Mouse (Mus musculus) neural tube, embryonic 11.5 days (tissue): ENCODE results near the gene Abhd6. TPM values are rescaled to one million over a fixed set of nuclear protein-coding genes. Genes with fewer than 3 reads are reported as not detected.
A peak's percentile ranks its signal among the peaks of the same experiment; 100 is the strongest.
"Not testable (repeated sequence)": the region's sequence is repeated elsewhere in the genome, so short reads cannot be mapped to it uniquely, and the experiment has no call there.

ENCODE experiments used
- ATAC-seq: fragments of 200-750 bp; cut with Nextera tagmentation; 2 replicates; pipeline ENCODE4 v1.8.0; 2017; ENCODE audit warnings: moderate number of reproducible peaks, mild to moderate bottlenecking, moderate TSS enrichment, moderate library complexity; ENCODE audit not compliant: insufficient read depth, low FRiP score, low TSS enrichment
- DNase-seq: peaks from one replicate; pipeline ENCODE4 v3.0.0-alpha.2; 2015; ENCODE audit warnings: low spot score
- H3K27ac ChIP-seq: fragments of 300-500 bp; sonication (generic); 2 replicates; pipeline ENCODE4 v1.5.1; 2014; ENCODE audit warnings: low read depth, mild to moderate bottlenecking, low read length
- H3K27me3 ChIP-seq: fragments of 300-500 bp; sonication (generic); 2 replicates; pipeline ENCODE4 v1.6.1; 2014; ENCODE audit warnings: mild to moderate bottlenecking, low read length, mixed read lengths; ENCODE audit not compliant: control insufficient read depth, insufficient read depth
- H3K36me3 ChIP-seq: fragments of 300-500 bp; sonication (generic); 2 replicates; pipeline ENCODE4 v1.6.1; 2014; ENCODE audit warnings: mild to moderate bottlenecking, low read length, moderate library complexity, mixed read lengths; ENCODE audit not compliant: control insufficient read depth, insufficient read depth
- H3K4me1 ChIP-seq: fragments of 300-500 bp; sonication (generic); 2 replicates; pipeline ENCODE4 v1.6.1; 2014; ENCODE audit warnings: low read length, mixed read lengths; ENCODE audit not compliant: control insufficient read depth, insufficient read depth
- H3K4me2 ChIP-seq: fragments of 300-500 bp; sonication (generic); 2 replicates; pipeline ENCODE4 v1.6.1; 2014; ENCODE audit warnings: low read depth, mild to moderate bottlenecking, moderate library complexity
- H3K4me3 ChIP-seq: fragments of 300-500 bp; sonication (generic); 2 replicates; pipeline ENCODE4 v1.5.1; 2014; ENCODE audit warnings: low read depth, low read length
- H3K9ac ChIP-seq: fragments of 300-500 bp; sonication (generic); 2 replicates; pipeline ENCODE4 v1.6.1; 2014; ENCODE audit warnings: mild to moderate bottlenecking, low read length
- H3K9me3 ChIP-seq: fragments of 300-500 bp; sonication (generic); 2 replicates; pipeline ENCODE4 v1.6.1; 2016; ENCODE audit warnings: low read length; ENCODE audit not compliant: control insufficient read depth
- WGBS: fragments of 180-500 bp; shearing (Covaris S2); extraction: QIAGEN DNeasy Blood & Tissue Kit; methylation state at CpG from one replicate; pipeline ENCODE4 v1.1.7; 2014; 5-methylcytosine and 5-hydroxymethylcytosine counted together
- polyA plus RNA-seq: library from polyadenylated mRNA; unstranded; fragments of >200 nt; fragmentation: Nextera tagmentation; extraction: Ambion mirVana; gene quantifications from 2 replicates; pipeline ENCODE4 v1.2.1, GENCODE M21; 2014

Gene Abhd6
- polyA plus RNA-seq, 1 experiment from 2014 or later, result 17.5 TPM

DNA sequence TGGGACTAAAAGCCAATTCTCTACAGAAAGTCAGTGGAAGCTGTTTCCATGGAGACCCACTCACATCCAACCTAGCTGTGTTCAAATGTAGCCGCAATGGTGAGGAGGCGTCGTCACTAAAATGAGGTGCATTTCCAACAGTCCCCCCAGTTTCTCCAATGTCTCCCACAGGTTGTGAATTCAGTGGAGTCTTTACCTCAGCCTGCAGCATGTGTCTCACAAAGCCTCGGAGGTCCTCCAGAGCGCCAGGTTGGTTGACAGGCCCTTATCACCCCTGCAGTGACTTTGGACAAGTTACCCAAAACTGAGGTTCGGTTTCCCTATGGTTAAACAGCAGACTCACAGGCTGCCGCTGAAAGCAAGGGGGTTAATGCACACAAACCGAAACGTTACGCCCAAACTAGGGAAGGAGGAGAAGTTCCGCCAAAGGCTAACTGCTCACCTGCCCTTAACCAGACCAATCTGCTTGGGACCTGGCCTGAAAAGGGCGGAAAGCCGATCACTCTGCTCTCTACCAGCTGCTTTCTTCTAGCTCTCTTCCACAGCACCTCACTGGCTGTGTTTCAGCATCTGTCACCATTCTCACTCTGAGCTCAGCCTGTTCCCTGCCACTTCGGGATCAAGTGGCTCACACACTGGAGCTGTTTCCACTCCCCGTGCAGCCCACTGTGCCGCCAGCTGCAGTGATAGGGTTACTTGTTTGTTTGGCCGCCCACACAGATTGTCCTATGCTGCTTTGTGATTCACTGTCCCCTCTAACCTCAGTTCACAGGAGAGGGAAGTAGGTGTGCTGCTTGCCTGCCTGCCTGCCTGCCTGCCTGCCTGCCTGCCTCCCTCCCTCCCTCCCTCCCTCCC lies 1.6 kb upstream of the Abhd6 start:
- H3K27me3 ChIP-seq, result peaks cover 9% of the 10 kb centered on the region
- H3K9ac ChIP-seq, result no peak overlapping the region
- WGBS, result 28% methylated on average over 17 of the region's 17 CpGs
- ATAC-seq, result no peak
- no peak overlapping the region for H3K4me3 ChIP-seq
- H3K4me2 ChIP-seq, result no peak overlapping the region
- H3K9me3 ChIP-seq, result no peaks in the 10 kb centered on the region
- peaks cover 4% of the 10 kb centered on the region; the same call in 1 of the 2 replicates for H3K4me1 ChIP-seq
- no peak for DNase-seq
- no peaks in the 10 kb centered on the region for H3K36me3 ChIP-seq
- no peak overlapping the region for H3K27ac ChIP-seq

DNA sequence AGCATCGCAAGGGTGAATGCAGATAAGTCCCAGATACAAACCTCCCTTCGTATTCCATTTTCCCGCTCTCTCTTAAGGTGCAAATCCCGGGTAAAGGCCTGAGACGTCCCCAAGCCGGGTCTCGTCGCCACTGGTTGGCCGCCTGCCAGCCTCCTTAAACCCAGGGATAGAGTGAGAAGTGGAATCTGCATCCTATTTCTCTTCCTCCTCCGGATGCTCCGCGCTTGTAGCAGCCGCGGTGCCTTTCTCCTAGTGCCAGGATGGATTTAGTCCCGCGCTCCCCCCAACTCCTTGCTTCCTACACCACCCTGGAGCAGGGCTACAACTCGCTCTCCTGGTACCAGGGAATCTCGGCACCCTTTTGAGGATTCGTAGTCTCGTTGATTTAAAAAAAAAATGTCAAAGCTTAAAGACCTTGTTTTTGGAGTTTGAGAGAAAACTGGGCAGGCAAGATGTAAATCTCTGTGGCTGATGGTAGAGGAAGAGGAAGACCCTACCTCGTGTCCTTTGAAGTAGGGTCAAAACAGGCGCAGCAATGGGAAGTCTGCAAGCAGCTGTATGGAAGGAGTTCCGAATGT lies 480 bp downstream of the Abhd6 start:
- peaks cover 4% of the 10 kb centered on the region; the same call in 1 of the 2 replicates for H3K4me1 ChIP-seq
- peak overlapping the region; percentile 84 for H3K4me2 ChIP-seq
- H3K36me3 ChIP-seq, result no peaks in the 10 kb centered on the region
- WGBS, result 1% methylated on average over 23 of the region's 23 CpGs
- peak overlapping the region; percentile 58 for H3K4me3 ChIP-seq
- no peaks in the 10 kb centered on the region for H3K9me3 ChIP-seq
- H3K27me3 ChIP-seq, result peaks cover 9% of the 10 kb centered on the region
- ATAC-seq, result peak; percentile 38; the same call in 1 of the 2 replicates
- no peak overlapping the region for H3K27ac ChIP-seq
- DNase-seq, result peak; percentile 67
- peak overlapping the region; percentile 69 for H3K9ac ChIP-seq

DNA sequence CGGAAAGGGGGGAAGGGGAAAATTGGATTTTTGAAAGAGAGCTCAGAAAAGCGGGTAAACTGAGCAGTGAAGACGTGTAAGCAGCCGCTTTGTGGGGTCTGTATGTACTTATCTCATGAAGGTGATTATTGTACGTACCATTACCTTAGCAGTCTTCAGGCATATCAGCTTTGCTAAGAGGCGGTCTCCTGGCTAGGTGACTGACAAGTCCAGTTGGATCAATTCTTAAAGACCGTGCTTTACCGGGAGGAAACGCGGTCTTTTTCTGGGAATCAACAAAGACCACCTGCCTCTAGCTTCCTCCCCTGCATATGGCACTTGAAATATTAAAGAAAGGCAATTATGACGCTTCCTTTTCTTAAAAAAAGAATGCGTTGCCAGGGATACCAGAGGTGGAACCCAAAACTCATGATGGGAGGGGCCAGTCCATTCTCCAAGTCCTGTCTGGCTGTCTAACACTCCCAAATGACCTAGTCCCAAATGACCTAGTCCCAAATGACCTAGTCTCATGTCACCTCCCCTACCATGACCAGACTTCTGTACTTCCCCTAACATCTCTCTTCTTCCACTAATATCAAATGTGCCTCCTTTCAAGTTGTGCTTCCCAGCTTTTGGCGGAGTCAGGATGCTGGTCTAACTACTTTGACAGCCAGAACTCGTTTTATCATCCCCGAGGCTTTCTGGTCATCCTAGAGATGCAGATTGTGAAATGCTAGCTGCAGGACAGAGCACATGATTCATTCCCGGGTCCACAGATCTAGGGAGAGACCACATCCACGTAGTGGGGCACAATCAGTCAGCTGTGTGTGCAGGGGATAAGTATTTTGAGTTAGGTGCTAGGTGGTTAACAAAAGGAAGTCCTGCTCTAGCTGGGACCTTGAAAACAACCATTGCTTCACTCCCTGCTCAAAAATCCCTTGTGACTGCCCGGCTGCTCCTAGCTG lies 1.3 kb downstream of the Abhd6 start:
- Histone ChIP-seq H3K9ac (peak overlapping the region; percentile 69), H3K36me3 (no peaks in the 10 kb centered on the region), H3K9me3 (no peaks in the 10 kb centered on the region), H3K4me2 (peak overlapping the region; percentile 84), H3K4me3 (peak overlapping the region; percentile 58), H3K4me1 (peaks cover 4% of the 10 kb centered on the region; the same call in 1 of the 2 replicates), H3K27ac (no peak overlapping the region), H3K27me3 (peaks cover 9% of the 10 kb centered on the region)
- ATAC-seq, result no peak
- no peak for DNase-seq
- 51% methylated on average over 18 of the region's 18 CpGs for WGBS

DNA sequence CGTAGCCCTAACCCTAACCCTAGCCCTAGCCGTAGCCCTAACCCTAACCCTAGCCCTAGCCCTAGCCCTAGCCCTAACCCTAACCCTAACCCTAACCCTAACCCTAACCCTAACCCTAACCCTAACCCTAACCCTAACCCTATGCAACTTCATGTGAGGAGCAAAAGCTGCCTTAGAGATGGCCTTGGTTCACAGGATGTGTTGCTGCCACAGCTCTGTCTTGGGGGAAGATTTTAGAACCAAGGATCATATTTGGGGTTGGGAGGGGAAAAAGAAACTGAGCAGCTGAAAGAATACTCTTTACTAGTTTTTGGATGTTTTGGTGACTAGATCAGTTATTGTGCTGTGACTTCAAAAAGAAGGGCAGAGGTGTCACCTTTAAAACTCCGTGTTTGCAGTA lies 3.4 kb downstream of the Abhd6 start:
- H3K4me2 ChIP-seq, H3K9ac ChIP-seq, H3K36me3 ChIP-seq, H3K27ac ChIP-seq, H3K27me3 ChIP-seq, DNase-seq, H3K4me1 ChIP-seq, H3K9me3 ChIP-seq, ATAC-seq, H3K4me3 ChIP-seq: not testable (repeated sequence)
- 61% methylated on average over 3 of the region's 3 CpGs for WGBS

DNA sequence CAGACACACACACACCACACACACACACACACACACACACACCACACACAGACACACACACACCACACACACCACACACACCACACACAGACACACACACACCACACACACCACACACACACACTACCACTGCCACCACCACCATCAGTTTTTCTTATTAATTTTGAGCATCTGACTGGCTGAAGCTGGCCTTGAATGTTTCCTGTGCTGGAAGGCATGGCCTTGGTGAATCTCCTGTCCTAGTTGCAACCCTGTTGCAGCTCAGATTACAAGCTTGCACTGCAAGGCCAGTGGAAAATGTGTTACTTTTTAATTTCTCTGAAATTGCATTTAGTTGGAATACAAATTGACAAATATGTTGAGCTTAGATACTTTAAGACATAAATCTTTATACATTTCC lies 4.4 kb downstream of the Abhd6 start:
- ATAC-seq, result no peak
- DNase-seq, result no peak

DNA sequence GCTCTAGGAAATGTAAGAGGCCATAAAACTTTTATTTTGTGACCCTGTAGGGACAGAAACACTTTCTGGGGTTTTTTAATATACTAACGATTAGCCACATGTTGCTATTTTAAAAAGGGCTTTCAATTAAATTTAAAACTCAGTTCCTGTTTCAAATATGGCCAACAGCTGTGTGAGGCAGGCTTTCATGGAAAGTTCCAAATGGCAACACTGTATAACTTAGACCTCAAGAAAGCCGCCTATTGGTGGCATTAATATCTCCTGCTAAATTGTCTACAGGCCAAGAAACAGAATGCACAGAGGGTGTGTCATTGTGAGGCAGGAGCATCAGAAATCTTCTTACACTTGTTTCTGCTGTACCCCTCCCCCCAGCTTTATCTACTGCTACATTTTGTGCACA lies 4.8 kb downstream of the Abhd6 start:
- 92% methylated on average over 2 of the region's 2 CpGs for WGBS
- DNase-seq, result no peak
- no peak overlapping the region for H3K4me2 ChIP-seq
- no peak overlapping the region for H3K27ac ChIP-seq
- no peaks in the 10 kb centered on the region for H3K36me3 ChIP-seq
- H3K27me3 ChIP-seq, result no peaks in the 10 kb centered on the region
- ATAC-seq, result no peak
- no peaks in the 10 kb centered on the region for H3K9me3 ChIP-seq
- no peak overlapping the region for H3K4me3 ChIP-seq
- H3K4me1 ChIP-seq, result peaks cover 4% of the 10 kb centered on the region; the same call in 1 of the 2 replicates
- no peak overlapping the region for H3K9ac ChIP-seq

More for the DNA sequence above, 4.4 kb downstream of the Abhd6 start:
- no peak overlapping the region for H3K4me3 ChIP-seq
- peaks cover 4% of the 10 kb centered on the region; the same call in 1 of the 2 replicates for H3K4me1 ChIP-seq
- no peak overlapping the region for H3K27ac ChIP-seq
- no peaks in the 10 kb centered on the region for H3K27me3 ChIP-seq
- H3K9me3 ChIP-seq, result no peaks in the 10 kb centered on the region
- no peak overlapping the region for H3K9ac ChIP-seq
- no peak overlapping the region for H3K4me2 ChIP-seq
- no peaks in the 10 kb centered on the region for H3K36me3 ChIP-seq

DNA sequence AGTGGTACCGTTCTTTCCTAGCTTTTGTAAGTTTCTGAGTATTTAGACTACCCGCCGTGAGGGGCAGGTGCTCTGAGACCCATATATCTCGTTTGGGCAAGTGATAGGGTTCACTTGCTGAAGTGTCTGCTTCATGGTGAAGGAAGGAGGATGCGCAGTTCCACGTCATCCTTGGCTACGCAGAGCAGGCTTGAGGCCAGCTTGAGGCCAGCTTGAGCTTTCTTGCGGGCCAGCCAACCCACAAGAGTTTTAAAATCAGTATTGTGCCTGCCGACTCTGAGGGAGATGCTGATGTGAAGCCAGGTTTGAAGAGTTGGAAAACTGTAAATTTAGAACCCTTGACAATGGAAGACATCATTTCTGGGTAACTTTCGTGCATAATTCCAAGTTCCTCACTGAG lies 5.2 kb downstream of the Abhd6 start:
- no peaks in the 10 kb centered on the region for H3K36me3 ChIP-seq
- no peak overlapping the region for H3K9ac ChIP-seq
- no peaks in the 10 kb centered on the region for H3K9me3 ChIP-seq
- DNase-seq (no peak), ATAC-seq (no peak)
- no peaks in the 10 kb centered on the region for H3K27me3 ChIP-seq
- no peak overlapping the region for H3K4me2 ChIP-seq
- no peak overlapping the region for H3K4me3 ChIP-seq
- 82% methylated on average over 10 of the region's 10 CpGs for WGBS
- no peak overlapping the region for H3K27ac ChIP-seq
- H3K4me1 ChIP-seq, result peaks cover 4% of the 10 kb centered on the region; the same call in 1 of the 2 replicates

DNA sequence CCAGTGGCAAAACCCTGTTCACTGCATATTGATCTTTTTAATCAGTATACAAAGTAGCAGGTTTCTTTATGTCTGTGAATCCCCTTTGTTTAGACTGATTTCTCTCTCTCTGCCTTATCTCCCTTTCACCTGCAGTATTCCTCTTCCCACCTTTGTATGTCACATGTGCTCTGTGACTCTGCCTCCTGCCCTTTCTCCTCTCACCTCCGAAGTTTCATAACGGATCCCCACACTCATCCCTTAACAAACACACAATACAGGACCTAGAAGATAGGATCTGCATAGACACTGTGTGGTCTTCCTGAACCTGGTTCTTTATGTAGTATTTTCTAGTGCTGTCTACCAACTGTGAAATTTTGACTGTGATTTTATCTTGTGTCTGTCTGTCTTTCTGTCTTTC lies 8.6 kb downstream of the Abhd6 start:
- Histone ChIP-seq H3K4me2 (no peak overlapping the region), H3K27me3 (no peaks in the 10 kb centered on the region), H3K9me3 (no peaks in the 10 kb centered on the region), H3K4me1 (no peaks in the 10 kb centered on the region), H3K36me3 (no peaks in the 10 kb centered on the region), H3K9ac (no peak overlapping the region), H3K4me3 (no peak overlapping the region), H3K27ac (no peak overlapping the region)
- DNase-seq (no peak), ATAC-seq (no peak)
- 84% methylated on average over 2 of the region's 2 CpGs for WGBS
